Mouse (Mus musculus) adrenal gland, postnatal 36 days (tissue): ENCODE results near the gene Rabgap1. TPM values are rescaled to one million over a fixed set of nuclear protein-coding genes. Genes with fewer than 3 reads are reported as not detected.
A peak's percentile ranks its signal among the peaks of the same experiment; 100 is the strongest.
"Not testable (repeated sequence)": the region's sequence is repeated elsewhere in the genome, so short reads cannot be mapped to it uniquely, and the experiment has no call there.

Source experiments
- DNase-seq, 2 experiments: peaks; one replicate each; pipeline ENCODE4 v3.0.0; 2021; ENCODE audit warnings: mixed read lengths in 1 of 2
- long read RNA-seq, 2 experiments: library from polyadenylated mRNA; stranded (forward); transcript quantifications; one replicate each; pipeline ENCODE4 v2.0.0; 2021; ENCODE audit warnings: borderline sequencing depth in 2 of 2
- total RNA-seq, 2 experiments: library from RNA; stranded (reverse); gene quantifications; 2 replicates each; pipeline ENCODE4 v1.2.3; 2021

Gene Rabgap1
- 10 to 100 TPM; 52.9 to 67.4 TPM for total RNA-seq
- long read RNA-seq, experiment 1, full-length matches to known transcripts: 10 of 22 reads
- long read RNA-seq, experiment 1, partial matches to known transcripts: 9 of 22 reads
- long read RNA-seq, experiment 1, other reads (novel, unspliced or antisense): 3 of 22 reads
- long read RNA-seq, experiment 2, full-length matches to known transcripts: 5 of 15 reads
- long read RNA-seq, experiment 2, partial matches to known transcripts: 2 of 15 reads
- long read RNA-seq, experiment 2, other reads (novel, unspliced or antisense): 8 of 15 reads

- peak; percentile 97 to 98 for DNase-seq
Observed at GRCm38 (mm10) chr2:37442611-37443591, at the start of gene Rabgap1, which contains the start of the genes Zbtb26 and Zbtb6. Gene Rabgap1, plus strand, starts transcription at chr2:37443279. Gene Zbtb26, minus strand, starts transcription at chr2:37443135. Gene Zbtb6, minus strand, starts transcription at chr2:37443171.

- DNase-seq: no peak
Observed at GRCm38 (mm10) chr2:37395539-37395938, 47.5 kb upstream of the Rabgap1 start.

- DNase-seq: no peak
Observed at GRCm38 (mm10) chr2:37421903-37422302, 21.2 kb upstream of the Rabgap1 start.

- DNase-seq: peak; percentile 94 to 95
Observed at GRCm38 (mm10) chr2:37422306-37423304, 20.5 kb upstream of the Rabgap1 start, which contains the start of gene Rc3h2. Gene Rc3h2, minus strand, starts transcription at chr2:37422903.

- DNase-seq: no peak
Observed at GRCm38 (mm10) chr2:37423671-37424070, 19.4 kb upstream of the Rabgap1 start.

- peak; percentile 87 to 89 for DNase-seq
Observed at GRCm38 (mm10) chr2:37430593-37431464, 12.2 kb upstream of the Rabgap1 start.

- no peak for DNase-seq
Observed at GRCm38 (mm10) chr2:37431609-37432008, 11.5 kb upstream of the Rabgap1 start.

GRCm38 (mm10) chr2:37451667-37452375, 8.7 kb downstream of the Rabgap1 start:
- peak; percentile 97 to 98 for DNase-seq

- no peak for DNase-seq
Observed at GRCm38 (mm10) chr2:37452376-37452760, 9.3 kb downstream of the Rabgap1 start.

- no peak for DNase-seq
Observed at GRCm38 (mm10) chr2:37460707-37461106, 17.6 kb downstream of the Rabgap1 start.

GRCm38 (mm10) chr2:37466266-37466665, 23.2 kb downstream of the Rabgap1 start:
- no peak for DNase-seq

- DNase-seq: no peak
Observed at GRCm38 (mm10) chr2:37479559-37479958, 36.5 kb downstream of the Rabgap1 start.

- DNase-seq: no peak
Observed at GRCm38 (mm10) chr2:37480039-37480438, 37.0 kb downstream of the Rabgap1 start.

GRCm38 (mm10) chr2:37484165-37484564, 41.1 kb downstream of the Rabgap1 start:
- DNase-seq: no peak

- DNase-seq: peak; percentile 3 to 40
Observed at GRCm38 (mm10) chr2:37485370-37485769, 42.3 kb downstream of the Rabgap1 start.

- DNase-seq: no peak
Observed at GRCm38 (mm10) chr2:37486408-37486807, 43.3 kb downstream of the Rabgap1 start.

- DNase-seq: no peak
Observed at GRCm38 (mm10) chr2:37488956-37489355, 45.9 kb downstream of the Rabgap1 start.

GRCm38 (mm10) chr2:37497321-37497720, 54.2 kb downstream of the Rabgap1 start:
- no peak for DNase-seq

- DNase-seq: not testable (repeated sequence)
Observed at GRCm38 (mm10) chr2:37505856-37506255, 62.8 kb downstream of the Rabgap1 start.
